ENCODE assay signal across 8 mouse cellular contexts in the genomic region with DNA sequence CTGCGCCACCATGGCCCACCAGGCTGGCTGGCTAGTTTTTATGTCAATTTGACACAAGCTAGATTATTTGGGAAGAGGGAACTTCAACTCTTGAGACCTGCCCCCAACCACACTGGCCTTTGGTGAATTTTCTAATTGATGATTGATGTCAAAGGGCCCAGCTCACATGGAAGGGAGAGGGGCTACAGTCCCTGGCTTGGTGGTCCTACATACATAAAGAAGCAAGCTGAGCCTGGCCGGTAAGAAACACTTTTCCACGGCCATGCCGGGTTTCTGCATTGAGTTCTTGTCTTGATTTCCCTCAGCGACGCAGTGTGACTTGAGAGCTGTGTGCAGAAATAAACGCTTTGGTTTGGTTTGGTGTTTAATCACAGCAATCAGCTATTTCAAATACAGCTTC. TPM values are rescaled to one million over a fixed set of nuclear protein-coding genes. Genes with fewer than 3 reads are reported as not detected.
DNase-seq lines count a peak whose midpoint lies in the region; ATAC-seq lines count a peak whose summit lies in the region.

No protein-coding gene starts in this region.

- no peak overlapping the region for H3K27ac ChIP-seq in neural tube, embryonic 11.5 days (ENCODE audit: low read depth, low read length)
- H3K27ac ChIP-seq in liver, embryonic 13.5 days = no peak overlapping the region

- no peaks in the 10 kb centered on the region for H3K27me3 ChIP-seq in neural tube, embryonic 11.5 days (ENCODE audit: control insufficient read depth, insufficient read depth, low read length)
- H3K27me3 ChIP-seq in liver, embryonic 13.5 days = peaks cover 9% of the 10 kb centered on the region

- peak overlapping the region; percentile 85; the same call in 1 of the 2 replicates for H3K4me2 ChIP-seq in neural tube, embryonic 11.5 days (ENCODE audit: low read depth)
- H3K4me2 ChIP-seq in liver, embryonic 13.5 days = peak overlapping the region; percentile 97

- peaks cover 13% of the 10 kb centered on the region for H3K4me1 ChIP-seq in neural tube, embryonic 11.5 days (ENCODE audit: control insufficient read depth, insufficient read depth, low read length)
- peaks cover 36% of the 10 kb centered on the region for H3K4me1 ChIP-seq in liver, embryonic 13.5 days (replicated peaks)

- H3K9me3 ChIP-seq in neural tube, embryonic 11.5 days (ENCODE audit: control insufficient read depth, low read length) = no peaks in the 10 kb centered on the region
- no peaks in the 10 kb centered on the region for H3K9me3 ChIP-seq in liver, embryonic 13.5 days (replicated peaks)

- no peaks in the 10 kb centered on the region for H3K36me3 ChIP-seq in neural tube, embryonic 11.5 days (ENCODE audit: control insufficient read depth, insufficient read depth, low read length)
- H3K36me3 ChIP-seq in liver, embryonic 13.5 days = no peaks in the 10 kb centered on the region

- WGBS in neural tube, embryonic 11.5 days = 55% methylated on average over 7 of the region's 7 CpGs
- WGBS in liver, embryonic 13.5 days (ENCODE audit: insufficient replicate concordance) = 67% methylated on average over 7 of the region's 7 CpGs

- peak overlapping the region; percentile 60; the same call in 1 of the 2 replicates for H3K4me3 ChIP-seq in neural tube, embryonic 11.5 days (ENCODE audit: low read depth, low read length)
- H3K4me3 ChIP-seq in liver, embryonic 13.5 days (replicated peaks) = peak overlapping the region; percentile 74; the same call in 1 of the 2 replicates

- DNase-seq in heart, adult 11 months = peak; percentile 80
- no peak for DNase-seq in heart, postnatal 4 days
- DNase-seq in neural tube, embryonic 11.5 days (ENCODE audit: low spot score) = no peak
- no peak for DNase-seq in neural tube, embryonic 10.5 days (ENCODE audit: extremely low spot score, low spot score)
- no peak for DNase-seq in liver, embryonic 13.5 days
- DNase-seq in cerebellum, postnatal 10 days = no peak
- DNase-seq in layer of hippocampus, adult 9-10 months (ENCODE audit: low spot score) = no peak
- no peak for DNase-seq in layer of hippocampus, adult 9-11 months

- ATAC-seq in neural tube, embryonic 11.5 days (ENCODE audit: insufficient read depth, low FRiP score, low TSS enrichment) = no peak
- no peak for ATAC-seq in liver, embryonic 13.5 days (ENCODE audit: low read depth)

- H3K9ac ChIP-seq in neural tube, embryonic 11.5 days (ENCODE audit: low read length) = no peak overlapping the region; the same call in 1 of the 2 replicates
- no peak overlapping the region for H3K9ac ChIP-seq in liver, embryonic 13.5 days

RNA-seq across cellular contexts. Expression of gene Frmd6, which starts 1.3 kb away (rescaled TPM):
- total RNA-seq in heart, postnatal 4 days (2021) = 10 to 100 TPM; 40.0 to 42.1 TPM
- polyA plus RNA-seq in neural tube, embryonic 11.5 days (2014; fragmentation: Nextera tagmentation; extraction: Ambion mirVana) = 27.8 and 28.5 TPM in 2 replicates
- polyA plus RNA-seq in liver, embryonic 13.5 days (2015; fragmentation: Nextera tagmentation; extraction: Ambion mirVana) = 3.0 and 4.7 TPM in 2 replicates
